ENCODE assay signal across 9 mouse cellular contexts in the genomic region with DNA sequence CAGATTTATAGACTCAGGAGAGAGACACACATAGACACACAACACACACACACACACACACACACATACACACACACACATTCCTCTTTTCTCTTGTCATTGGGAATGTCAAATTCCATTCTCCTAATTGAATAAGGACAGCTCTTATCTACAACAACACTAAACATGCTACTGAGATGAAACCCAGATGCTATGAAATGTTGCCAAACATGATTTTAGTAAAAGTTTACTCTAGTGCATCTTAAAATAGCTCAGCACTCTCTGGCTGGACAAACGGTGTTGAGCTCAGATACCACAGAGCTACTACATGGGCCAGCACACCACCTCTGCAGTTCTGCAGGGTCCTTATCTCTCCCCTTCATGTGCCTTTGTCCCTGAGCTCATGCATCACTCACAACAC. TPM values are rescaled to one million over a fixed set of nuclear protein-coding genes. Genes with fewer than 3 reads are reported as not detected.
DNase-seq lines count a peak whose midpoint lies in the region; ATAC-seq and TF ChIP-seq lines count a peak whose summit lies in the region.
"Had no signal": no experiment of that assay in that cellular context is flagged by ENCODE, and none has a peak within 500 bp of the region (broad histone marks: within the 10 kb centered on the region; RNA-seq: fewer than 3 reads in every experiment).

No protein-coding gene starts in this region.

- 12% methylated on average over 1 of the region's 1 CpGs for WGBS in heart, embryonic 10.5 days

- no peak overlapping the region for H3K4me3 ChIP-seq in heart, embryonic 10.5 days
- H3K4me3 ChIP-seq in layer of hippocampus, adult 2 months: no peak overlapping the region
- H3K4me3 ChIP-seq: limb, embryonic 15.5 days had no signal

- peak overlapping the region; percentile 67 for H3K27ac ChIP-seq in heart, embryonic 10.5 days
- no peak overlapping the region for H3K27ac ChIP-seq in layer of hippocampus, adult 2 months
- H3K27ac ChIP-seq: limb, embryonic 15.5 days had no signal

- H3K9me3 ChIP-seq in heart, embryonic 10.5 days: no peaks in the 10 kb centered on the region
- H3K9me3 ChIP-seq: limb, embryonic 15.5 days had no signal

- peak; percentile 98 for DNase-seq in heart, adult 11 months
- DNase-seq in heart, postnatal 36 days: no peak
- peak; percentile 76 for DNase-seq in heart, embryonic 10.5 days (ENCODE audit: low spot score)
- peak; percentile 45 to 51 for DNase-seq in kidney, postnatal 25 days
- DNase-seq in layer of hippocampus, adult 2 months (ENCODE audit: low spot score in 2 of 2): no peak
- DNase-seq in right cerebral cortex, postnatal 25 days: no peak
- no peak for DNase-seq in layer of hippocampus, adult 11-12 months (ENCODE audit: low spot score)

- intact Hi-C loops in heart, postnatal 36 days (cut with DNase I): loop anchor here (2.0 kb wide), 1 partner anchor 148 kb away; no protein-coding TSS in a partner anchor

- H3K27me3 ChIP-seq in heart, embryonic 10.5 days (ENCODE audit: insufficient read depth, poor library complexity, severe bottlenecking): no peaks in the 10 kb centered on the region
- H3K27me3 ChIP-seq: limb, embryonic 15.5 days had no signal

- peak; percentile 98 for ATAC-seq in megakaryocyte progenitor cell, adult 5-6 weeks (replicated peaks; ENCODE audit: poor library complexity)

- peaks cover 28% of the 10 kb centered on the region for H3K4me1 ChIP-seq in heart, embryonic 10.5 days

- H3K36me3 ChIP-seq in heart, embryonic 10.5 days: no peaks in the 10 kb centered on the region
- H3K36me3 ChIP-seq: limb, embryonic 15.5 days had no signal

- TF ChIP-seq CTCF in layer of hippocampus, adult 2 months (conservative IDR thresholded peaks at IDR 0.05): no peak

RNA-seq across cellular contexts. Expression of gene Pln, which starts 12.8 kb away (rescaled TPM):
- total RNA-seq in heart, postnatal 36 days (2021): 1,000 to 10,000 TPM; 6,022 to 6,533 TPM
- polyA plus RNA-seq in heart, embryonic 10.5 days (2016; fragmentation: Nextera tagmentation; extraction: Ambion mirVana): 179 and 472 TPM in 2 replicates
- 0.64 TPM in 1 of 2 replicates, not detected in the other for total RNA-seq in megakaryocyte progenitor cell, adult 5-6 weeks (2015)
- 0.07 and 0.21 TPM in 2 replicates for total RNA-seq in megakaryocyte progenitor cell, adult 5-6 weeks (2017)
- total RNA-seq in layer of hippocampus, adult 2 months (2021): 1 to 10 TPM in 1 of 2 experiments, under 1 TPM in 1; 0.98 to 1.4 TPM

RNA-seq across cellular contexts. Expression of gene Cep85l, which starts 55.1 kb away (rescaled TPM):
- 10 to 100 TPM; 15.4 to 17.5 TPM for total RNA-seq in heart, postnatal 36 days (2021)
- polyA plus RNA-seq in heart, embryonic 10.5 days (2016; fragmentation: Nextera tagmentation; extraction: Ambion mirVana): 3.1 and 4.4 TPM in 2 replicates
- 34.0 and 37.0 TPM in 2 replicates for total RNA-seq in megakaryocyte progenitor cell, adult 5-6 weeks (2015)
- total RNA-seq in megakaryocyte progenitor cell, adult 5-6 weeks (2017): 34.9 and 44.2 TPM in 2 replicates
- 10 to 100 TPM; 22.8 to 25.1 TPM for total RNA-seq in layer of hippocampus, adult 2 months (2021)

Comparison
In these comparisons a context has a peak if more than half of its experiments do, and no peak if none do; other contexts are left out.
1. DNase-seq: peak in heart, adult 11 months (single experiment), heart, embryonic 10.5 days (single experiment) and kidney, postnatal 25 days (2 of 2); none in heart, postnatal 36 days (0 of 2), layer of hippocampus, adult 2 months (0 of 2), right cerebral cortex, postnatal 25 days (single experiment) and layer of hippocampus, adult 11-12 months (single experiment).
2. RNA of gene Pln, which starts 12.8 kb away (total RNA-seq): 6,022 to 6,533 TPM in heart, postnatal 36 days; 0.98 to 1.4 TPM in layer of hippocampus, adult 2 months and 0.07 to 0.64 TPM in megakaryocyte progenitor cell, adult 5-6 weeks; every median in the first group is over 1,000 times any median in the second.